Mouse (Mus musculus): Measurements from ENCODE around the gene Gpc4. TPM values are rescaled to one million over a fixed set of nuclear protein-coding genes. Genes with fewer than 3 reads are reported as not detected.

Gpc4 gene
- total and polyA plus RNA-seq, 2 experiments from 2014 or later = 19.1 to 33.9 TPM

- DNase-seq (ENCODE audit: low spot score) (no peak), ATAC-seq (ENCODE audit: insufficient read depth, low read depth) (peak; percentile 2; the same call in 1 of the 2 replicates)
- Histone ChIP-seq H3K4me3 (ENCODE audit: low read depth, low read length) (peak overlapping the region; percentile 58), H3K4me1 (ENCODE audit: control insufficient read depth, insufficient read depth) (no peaks in the 10 kb centered on the region), H3K27me3 (ENCODE audit: control insufficient read depth, insufficient read depth, low read length) (no peaks in the 10 kb centered on the region), H3K9ac (replicated peaks; ENCODE audit: low read depth, low read length) (peak overlapping the region; percentile 76), H3K27ac (ENCODE audit: low read depth) (peak overlapping the region; percentile 86), H3K4me2 (ENCODE audit: low read depth, low read length) (peak overlapping the region; percentile 78), H3K9me3 (replicated peaks; ENCODE audit: control insufficient read depth, low read length) (no peaks in the 10 kb centered on the region), H3K36me3 (replicated peaks; ENCODE audit: control insufficient read depth, insufficient read depth, low read length) (no peaks in the 10 kb centered on the region)
- TF ChIP-seq CTCF (IDR thresholded peaks at IDR 0.05; ENCODE audit: low read depth) (no peak), EP300 (IDR thresholded peaks at IDR 0.05; ENCODE audit: low read depth) (no peak)
- WGBS = 24% methylated on average over 38 of the region's 44 CpGs
Measured at GRCm38 (mm10) chrX:52164134-52164737, 816 bp downstream of the Gpc4 start.

- peak overlapping the region; percentile 86 for H3K27ac ChIP-seq (ENCODE audit: low read depth)
- WGBS = 18% methylated on average over 25 of the region's 25 CpGs
- H3K36me3 ChIP-seq (replicated peaks; ENCODE audit: control insufficient read depth, insufficient read depth, low read length) = no peaks in the 10 kb centered on the region
- H3K4me2 ChIP-seq (ENCODE audit: low read depth, low read length) = peak overlapping the region; percentile 78
- peak overlapping the region; percentile 76 for H3K9ac ChIP-seq (replicated peaks; ENCODE audit: low read depth, low read length)
- TF ChIP-seq CTCF (IDR thresholded peaks at IDR 0.05; ENCODE audit: low read depth) = no peak
- TF ChIP-seq EP300 (IDR thresholded peaks at IDR 0.05; ENCODE audit: low read depth) = no peak
- ATAC-seq (ENCODE audit: insufficient read depth, low read depth) (no peak), DNase-seq (ENCODE audit: low spot score) (peak; percentile 28)
- no peaks in the 10 kb centered on the region for H3K9me3 ChIP-seq (replicated peaks; ENCODE audit: control insufficient read depth, low read length)
- no peaks in the 10 kb centered on the region for H3K27me3 ChIP-seq (ENCODE audit: control insufficient read depth, insufficient read depth, low read length)
- no peaks in the 10 kb centered on the region for H3K4me1 ChIP-seq (ENCODE audit: control insufficient read depth, insufficient read depth)
- peak overlapping the region; percentile 58 for H3K4me3 ChIP-seq (ENCODE audit: low read depth, low read length)
Measured at GRCm38 (mm10) chrX:52163418-52164133, 1.5 kb downstream of the Gpc4 start.

- 25% methylated on average over 6 of the region's 6 CpGs for WGBS
- Histone ChIP-seq H3K4me2 (ENCODE audit: low read depth, low read length) (peak overlapping the region; percentile 78), H3K36me3 (replicated peaks; ENCODE audit: control insufficient read depth, insufficient read depth, low read length) (no peaks in the 10 kb centered on the region), H3K9me3 (replicated peaks; ENCODE audit: control insufficient read depth, low read length) (no peaks in the 10 kb centered on the region), H3K27me3 (ENCODE audit: control insufficient read depth, insufficient read depth, low read length) (no peaks in the 10 kb centered on the region), H3K9ac (replicated peaks; ENCODE audit: low read depth, low read length) (0 out of 2 replicates have a peak overlapping the region, but pooled peaks have one; percentile 3), H3K4me3 (ENCODE audit: low read depth, low read length) (peak overlapping the region; percentile 58), H3K4me1 (ENCODE audit: control insufficient read depth, insufficient read depth) (no peaks in the 10 kb centered on the region), H3K27ac (ENCODE audit: low read depth) (peak overlapping the region; percentile 86)
- DNase-seq (ENCODE audit: low spot score) (no peak), ATAC-seq (ENCODE audit: insufficient read depth, low read depth) (no peak)
- TF ChIP-seq CTCF (IDR thresholded peaks at IDR 0.05; ENCODE audit: low read depth) (no peak), EP300 (IDR thresholded peaks at IDR 0.05; ENCODE audit: low read depth) (no peak)
Measured at GRCm38 (mm10) chrX:52162756-52163155, 2.3 kb downstream of the Gpc4 start.

- no peak overlapping the region for H3K4me3 ChIP-seq (ENCODE audit: low read depth, low read length)
- H3K27me3 ChIP-seq (ENCODE audit: control insufficient read depth, insufficient read depth, low read length) = no peaks in the 10 kb centered on the region
- TF ChIP-seq EP300 (IDR thresholded peaks at IDR 0.05; ENCODE audit: low read depth) (no peak), CTCF (IDR thresholded peaks at IDR 0.05; ENCODE audit: low read depth) (no peak)
- no peaks in the 10 kb centered on the region for H3K9me3 ChIP-seq (replicated peaks; ENCODE audit: control insufficient read depth, low read length)
- no peak overlapping the region for H3K9ac ChIP-seq (replicated peaks; ENCODE audit: low read depth, low read length)
- H3K4me1 ChIP-seq (ENCODE audit: control insufficient read depth, insufficient read depth) = no peaks in the 10 kb centered on the region
- DNase-seq (ENCODE audit: low spot score) (no peak), ATAC-seq (ENCODE audit: insufficient read depth, low read depth) (no peak)
- H3K36me3 ChIP-seq (replicated peaks; ENCODE audit: control insufficient read depth, insufficient read depth, low read length) = no peaks in the 10 kb centered on the region
- H3K4me2 ChIP-seq (ENCODE audit: low read depth, low read length) = peak overlapping the region; percentile 78; the same call in 1 of the 2 replicates
- no peak overlapping the region for H3K27ac ChIP-seq (ENCODE audit: low read depth)
- 57% methylated on average over 1 of the region's 1 CpGs for WGBS
Measured at GRCm38 (mm10) chrX:52162206-52162605, 2.8 kb downstream of the Gpc4 start.

- H3K36me3 ChIP-seq (replicated peaks; ENCODE audit: control insufficient read depth, insufficient read depth, low read length) = no peaks in the 10 kb centered on the region
- no peaks in the 10 kb centered on the region for H3K9me3 ChIP-seq (replicated peaks; ENCODE audit: control insufficient read depth, low read length)
- no peak for TF ChIP-seq EP300 (IDR thresholded peaks at IDR 0.05; ENCODE audit: low read depth)
- TF ChIP-seq CTCF (IDR thresholded peaks at IDR 0.05; ENCODE audit: low read depth) = no peak
- H3K27ac ChIP-seq (ENCODE audit: low read depth) = no peak overlapping the region
- no peak overlapping the region for H3K4me3 ChIP-seq (ENCODE audit: low read depth, low read length)
- no peak for ATAC-seq (ENCODE audit: insufficient read depth, low read depth)
- H3K9ac ChIP-seq (replicated peaks; ENCODE audit: low read depth, low read length) = no peak overlapping the region
- no peak overlapping the region for H3K4me2 ChIP-seq (ENCODE audit: low read depth, low read length)
- no peaks in the 10 kb centered on the region for H3K27me3 ChIP-seq (ENCODE audit: control insufficient read depth, insufficient read depth, low read length)
- DNase-seq (ENCODE audit: low spot score) = no peak
- WGBS = 85% methylated on average over 5 of the region's 5 CpGs
- H3K4me1 ChIP-seq (ENCODE audit: control insufficient read depth, insufficient read depth) = no peaks in the 10 kb centered on the region
Measured at GRCm38 (mm10) chrX:52159621-52160020, 5.4 kb downstream of the Gpc4 start.

Measured in heart, postnatal 0 days (tissue).